Mouse (Mus musculus) E14TG2a.4 (cell line): ENCODE results near the gene Pck2.

ENCODE experiments used
- CTCF ChIP-seq: conservative IDR thresholded peaks from 2 replicates; pipeline ENCODE4 v1.5.1; 2014; ENCODE audit warnings: low read length
- NANOG ChIP-seq: IDR thresholded peaks from 2 replicates; pipeline ENCODE4 v1.6.1; 2014; ENCODE audit warnings: borderline replicate concordance, low read length, mixed read lengths
- POU5F1 ChIP-seq: IDR thresholded peaks from 2 replicates; pipeline ENCODE4 v1.6.1; 2014; ENCODE audit warnings: low read length, borderline replicate concordance

- TF ChIP-seq POU5F1 (no peak), CTCF (no peak), NANOG (no peak)
Measured at GRCm38 (mm10) chr14:55557587-55557986, 17.5 kb downstream of the Pck2 start.
